Mouse (Mus musculus): ENCODE measurements around the gene Hal.

Gene Hal

DNA sequence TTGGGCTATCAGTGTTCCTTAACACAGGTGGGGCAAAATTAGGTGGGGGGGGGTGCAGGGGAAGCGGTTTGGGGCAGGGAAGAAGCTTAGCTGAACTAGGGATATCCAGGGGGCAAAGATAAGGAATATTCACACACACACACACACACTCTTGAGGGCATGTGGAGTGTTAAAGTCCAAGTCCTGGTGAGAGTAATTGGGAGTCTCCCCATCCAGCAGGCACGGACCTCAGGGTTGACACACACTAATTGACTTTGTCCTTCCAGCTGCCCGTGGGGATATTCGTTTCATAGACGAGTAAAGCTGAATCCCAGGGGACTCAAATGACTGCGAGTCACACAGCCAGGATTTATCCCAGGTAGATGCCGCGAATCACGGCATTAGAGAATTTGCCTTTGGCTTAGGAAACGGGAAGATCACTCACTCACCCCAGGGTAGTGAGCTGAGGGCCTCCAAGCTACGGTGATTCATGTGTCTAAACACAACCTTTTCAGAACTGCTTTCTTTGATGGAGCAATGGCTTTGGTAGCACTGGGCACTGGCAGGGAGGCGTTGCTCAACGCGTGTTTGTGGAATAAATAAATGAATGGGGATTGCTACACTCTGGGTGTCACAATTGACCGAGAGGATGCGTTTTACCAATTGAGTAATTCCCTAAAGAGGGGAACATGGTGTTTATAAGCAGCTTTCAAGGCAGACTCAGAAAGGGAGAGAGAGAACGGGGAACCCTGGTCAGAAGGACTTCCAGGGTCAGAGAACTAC, at the start of gene Hal:
Gene Hal, plus strand, starts transcription at position 703 of the 762 bp plus-strand sequence.
- DNase-seq (ENCODE audit: low spot score in 2 of 2), result peak in 1 of 2 experiments; percentile 24

DNA sequence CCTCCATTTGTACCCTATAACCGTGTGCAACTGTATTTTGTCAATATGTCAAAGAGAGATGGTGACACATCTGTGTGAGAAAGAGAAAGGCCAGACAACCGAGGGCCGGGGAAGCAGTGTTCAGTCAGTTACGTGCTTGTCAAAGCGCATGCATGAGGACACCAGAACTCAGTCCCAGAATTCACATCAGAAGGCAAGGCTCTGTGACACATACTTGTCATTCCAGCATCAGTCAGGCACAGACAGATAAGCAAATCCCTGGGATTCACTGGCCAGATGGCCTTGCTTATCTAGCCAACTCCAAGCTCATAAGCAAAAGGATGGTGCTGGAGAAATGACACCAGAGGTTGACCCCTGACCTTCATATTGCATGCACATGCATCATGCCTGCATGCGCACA, 47.1 kb upstream of the Hal start:
- DNase-seq (ENCODE audit: low spot score in 2 of 2), result no peak

DNA sequence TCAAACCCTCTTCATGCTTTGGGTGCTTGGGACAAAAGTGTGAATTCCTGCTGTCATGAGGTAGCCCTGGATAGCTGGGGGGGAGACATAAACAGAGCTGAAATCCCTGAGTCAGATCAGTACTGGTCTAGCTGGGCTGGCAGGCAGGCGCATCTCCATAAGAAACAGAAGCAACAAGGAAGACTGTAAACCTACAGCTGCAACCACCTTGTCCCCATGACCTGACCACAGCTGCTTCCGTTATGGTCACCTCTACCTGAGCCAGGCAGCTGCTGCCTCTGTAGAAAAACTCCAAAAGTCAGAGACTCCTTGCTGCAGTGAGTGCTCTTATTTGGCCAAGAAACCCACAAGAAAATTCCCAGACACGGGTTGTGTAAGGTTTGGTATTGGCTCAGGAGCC, 46.4 kb upstream of the Hal start:
- no peak for DNase-seq (ENCODE audit: low spot score in 2 of 2)

DNA sequence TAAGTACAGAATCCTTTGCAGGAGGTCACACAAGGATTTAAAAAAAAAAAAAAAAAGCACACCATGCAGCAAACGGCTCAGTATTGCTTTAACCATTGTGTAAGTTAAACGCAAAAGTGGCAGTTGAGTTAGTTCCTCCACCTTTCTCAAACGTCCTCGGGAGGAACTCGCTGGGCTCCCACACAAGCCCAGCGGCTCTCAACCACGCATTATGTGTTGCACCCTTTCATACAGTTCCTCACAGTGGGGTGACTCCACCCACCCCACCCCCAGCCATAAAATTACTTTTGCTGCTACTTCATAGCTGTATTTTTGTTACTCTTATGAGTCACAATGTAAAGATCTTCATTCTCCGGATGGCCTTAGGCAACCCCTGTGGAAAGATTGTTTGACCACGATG, 44.2 kb upstream of the Hal start:
- no peak for DNase-seq (ENCODE audit: low spot score in 2 of 2)

DNA sequence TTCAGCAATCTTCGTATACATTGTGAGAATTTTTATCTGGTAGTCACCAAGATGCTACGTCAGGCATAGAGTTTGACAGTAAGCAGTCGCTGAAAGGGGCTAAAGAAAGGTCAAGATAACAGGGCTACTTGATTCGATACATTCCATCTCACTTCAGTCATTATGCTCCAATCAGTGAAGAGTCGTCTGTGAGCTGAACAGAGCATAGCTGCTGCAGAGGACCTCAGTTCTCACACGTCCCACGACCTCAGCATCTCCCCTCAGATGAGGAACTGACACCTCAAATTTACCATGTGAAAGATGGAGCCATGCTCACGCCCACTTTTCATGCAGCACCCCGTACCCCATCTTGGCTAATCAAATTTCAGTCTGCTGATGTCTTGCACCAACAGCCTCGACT, 41.2 kb upstream of the Hal start:
- no peak for DNase-seq (ENCODE audit: low spot score in 2 of 2)

DNA sequence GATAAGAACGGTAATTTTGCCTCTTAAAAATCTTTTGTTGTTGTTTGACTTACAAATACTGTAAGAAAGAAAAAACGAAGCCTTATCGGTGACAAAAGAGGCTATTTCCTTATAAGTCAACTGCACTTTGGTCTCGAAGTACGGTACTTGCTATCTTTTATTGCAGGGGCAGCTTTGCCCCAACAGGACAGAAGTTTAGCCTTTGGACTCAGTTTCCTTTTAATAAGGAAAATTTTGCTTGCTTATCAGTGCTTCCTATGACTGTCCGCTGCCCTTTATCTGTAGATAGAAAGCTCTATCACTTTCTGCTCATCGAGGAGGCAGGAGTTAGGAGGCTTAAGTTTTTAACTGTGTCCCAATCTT, 33.9 kb upstream of the Hal start:
- no peak for DNase-seq (ENCODE audit: low spot score in 2 of 2)

DNA sequence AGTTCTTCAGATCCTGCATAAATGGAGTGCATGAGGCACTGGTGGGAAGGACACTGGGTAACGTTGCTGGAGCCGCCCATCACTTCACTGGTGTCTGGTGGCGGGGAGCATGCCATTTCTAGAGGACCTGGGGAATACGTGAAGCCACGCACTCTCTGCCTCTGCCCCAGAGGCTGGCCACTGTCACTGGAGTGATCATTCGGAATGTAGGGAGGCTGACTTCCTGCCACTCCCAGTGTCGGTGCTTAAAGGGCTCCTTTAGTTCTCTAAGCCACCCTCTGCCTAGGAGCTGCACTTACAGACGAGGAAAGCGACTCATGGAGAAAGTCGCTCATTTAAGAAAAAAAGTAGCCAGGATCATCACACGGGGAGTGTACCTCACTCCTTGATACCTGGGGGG, 28.5 kb upstream of the Hal start:
- DNase-seq (ENCODE audit: low spot score in 2 of 2), result no peak

DNA sequence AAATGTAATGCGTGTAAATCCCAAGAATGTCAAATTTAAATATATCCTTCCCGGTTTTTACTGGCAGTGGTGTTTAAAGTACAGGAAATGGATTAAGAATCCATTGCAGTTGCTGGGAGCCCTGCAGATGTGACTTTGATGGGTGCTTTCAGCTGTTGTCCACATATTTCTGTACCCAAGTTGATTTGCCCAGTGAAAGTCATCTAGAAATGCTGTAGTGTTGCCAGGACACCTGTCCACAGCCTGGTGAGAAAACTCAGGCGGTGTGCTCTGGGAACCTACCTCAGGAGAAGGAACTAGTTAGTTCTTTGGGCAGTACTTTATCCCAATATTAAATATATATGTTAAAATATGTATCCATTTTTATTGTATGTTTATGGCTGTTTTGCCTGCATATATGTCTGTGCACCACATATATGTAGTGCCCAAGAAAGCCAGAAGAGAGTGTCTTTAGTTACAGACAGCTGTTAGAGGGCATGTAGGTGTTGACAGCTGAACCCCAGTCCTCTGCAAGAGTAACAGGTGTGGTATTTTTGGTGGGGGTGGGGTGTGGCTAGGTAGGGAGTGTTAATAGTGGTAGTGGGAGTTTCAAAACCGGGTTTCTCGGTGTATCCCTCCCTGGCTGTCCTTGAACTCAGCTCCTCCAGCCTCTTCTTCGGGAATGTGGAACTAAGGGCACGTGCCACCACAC, 25.7 kb upstream of the Hal start:
- no peak for DNase-seq (ENCODE audit: low spot score in 2 of 2)

DNA sequence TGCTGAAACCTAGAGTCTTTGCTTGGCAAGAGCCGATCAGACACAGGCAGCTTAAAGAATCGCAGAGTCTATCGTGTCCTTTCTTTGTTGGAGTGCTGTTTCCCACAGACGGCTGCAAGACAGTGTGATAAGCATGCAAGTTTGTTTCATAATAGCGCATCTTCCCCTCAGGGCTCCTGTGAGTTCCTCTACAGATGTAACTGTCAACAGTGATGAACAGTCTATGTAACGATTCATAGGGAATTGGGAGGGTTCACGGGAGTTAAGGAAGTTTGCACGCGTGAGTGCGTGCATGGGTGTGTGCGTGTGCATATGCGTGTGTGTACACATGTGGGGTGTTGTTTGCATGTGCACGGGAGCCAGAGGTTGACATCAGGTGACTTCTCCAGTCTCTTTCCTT, 25.0 kb upstream of the Hal start:
- DNase-seq (ENCODE audit: low spot score in 2 of 2), result no peak

DNA sequence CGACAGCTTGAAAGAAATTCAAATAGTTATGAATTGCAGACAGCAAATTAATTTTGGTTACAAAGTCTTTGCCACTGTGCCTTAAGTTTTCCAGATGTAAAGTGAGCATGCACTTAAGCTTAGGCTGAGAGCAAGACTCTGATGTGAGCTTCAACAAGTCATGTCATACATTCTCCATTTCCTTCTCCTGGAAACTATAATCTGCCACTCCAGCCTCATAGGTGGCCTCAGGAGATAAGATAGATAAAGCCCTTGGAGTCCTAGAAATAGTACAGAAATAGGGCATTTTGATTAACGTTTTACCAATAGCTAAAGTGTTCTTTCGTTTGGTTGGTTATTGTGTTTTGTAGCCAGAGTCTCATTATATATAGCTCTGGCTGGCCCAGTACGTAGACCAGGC, 21.3 kb upstream of the Hal start:
- DNase-seq (ENCODE audit: low spot score in 2 of 2), result no peak

DNA sequence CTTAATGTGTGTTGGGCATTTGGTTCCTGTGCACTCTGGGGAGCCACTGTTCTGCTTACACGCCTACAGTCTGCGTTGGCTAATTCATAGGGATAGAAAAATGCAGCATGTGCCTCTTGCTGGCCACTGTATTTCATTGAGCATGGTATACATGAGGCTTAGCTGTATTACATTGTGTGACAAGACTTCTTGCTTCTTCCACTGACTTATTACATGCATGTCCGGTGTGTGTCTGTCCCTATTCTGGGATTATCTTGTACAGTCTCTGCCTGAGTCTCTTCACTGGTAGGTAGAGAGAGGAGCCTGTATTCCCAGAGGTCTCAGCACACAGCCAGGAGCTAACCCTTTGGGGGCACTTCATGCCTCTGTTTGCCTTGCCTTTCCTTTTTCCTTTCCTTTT, 20.8 kb upstream of the Hal start:
- no peak for DNase-seq (ENCODE audit: low spot score in 2 of 2)

DNA sequence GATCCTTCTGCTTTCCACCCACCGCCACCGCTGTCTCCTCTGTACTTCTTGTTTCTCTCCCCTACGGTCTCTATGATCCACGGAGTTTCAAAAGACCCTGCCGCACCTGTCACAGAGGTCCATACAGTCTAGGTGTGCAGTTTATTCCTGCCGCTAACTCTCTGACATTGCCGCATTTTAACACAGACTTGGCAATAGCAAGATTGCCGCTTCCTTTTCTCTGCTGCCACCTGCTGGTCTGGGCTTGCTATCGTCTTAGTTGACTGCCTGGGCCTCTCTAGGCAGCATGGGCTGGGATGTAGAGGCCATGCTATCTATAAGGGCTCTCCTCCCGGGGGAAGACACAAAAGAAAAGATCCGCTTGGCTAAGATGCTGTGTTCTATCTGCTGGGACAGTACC, 17.2 kb upstream of the Hal start:
- DNase-seq (ENCODE audit: low spot score in 2 of 2), result peak; percentile 78 to 81

DNA sequence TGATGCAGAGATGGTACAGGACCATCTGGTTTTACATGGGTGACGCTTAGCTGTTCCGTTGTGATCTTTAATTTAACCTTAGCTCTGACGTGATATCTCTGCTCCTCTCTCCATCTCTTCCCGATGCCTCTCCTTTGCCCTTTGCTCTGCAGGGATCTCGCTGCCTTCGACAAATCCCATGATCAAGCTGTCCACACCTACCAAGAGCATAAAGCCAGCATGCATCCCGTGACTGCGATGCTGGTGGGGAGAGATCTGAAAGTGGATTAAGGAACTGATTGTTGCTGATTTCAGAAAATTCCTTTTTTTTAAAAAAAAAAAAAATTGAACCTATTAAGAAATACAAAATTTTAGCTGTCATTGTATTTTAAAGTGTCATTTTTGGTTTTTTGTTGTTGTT, 4.1 kb upstream of the Hal start:
- no peak for DNase-seq (ENCODE audit: low spot score in 2 of 2)

DNA sequence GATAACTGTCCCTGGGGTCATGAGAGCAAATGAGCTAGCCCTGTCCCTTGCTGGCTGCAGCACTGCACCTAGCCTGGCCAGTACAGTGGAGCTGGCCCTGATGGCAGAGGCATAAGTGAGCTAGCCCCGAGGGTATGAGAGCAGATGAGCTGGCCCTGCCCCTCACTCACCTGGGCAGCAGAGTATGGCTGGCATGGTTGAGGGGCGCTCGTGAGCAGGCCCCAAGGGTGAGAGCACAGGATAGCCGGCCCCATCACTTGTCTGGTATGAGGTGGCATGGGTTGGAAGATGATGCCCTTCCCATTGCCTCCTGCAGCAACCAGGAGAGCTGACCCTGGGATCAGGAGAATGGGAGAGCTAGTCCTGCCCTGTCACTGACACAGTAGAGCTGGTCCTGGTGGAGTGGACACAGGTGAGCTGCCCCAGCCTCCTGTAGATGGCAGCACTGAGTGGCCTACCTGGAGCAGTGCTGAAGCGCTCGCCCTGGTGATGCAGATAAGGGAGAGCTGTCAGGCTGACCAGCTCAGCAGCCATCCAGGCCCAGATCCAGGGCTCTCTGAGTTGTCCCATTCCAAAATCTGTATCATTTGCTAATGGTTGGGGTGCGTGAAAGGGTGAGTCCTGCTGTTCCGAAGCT, 3.4 kb upstream of the Hal start:
- peak in 1 of 2 experiments; percentile 10 for DNase-seq (ENCODE audit: low spot score in 2 of 2)

DNA sequence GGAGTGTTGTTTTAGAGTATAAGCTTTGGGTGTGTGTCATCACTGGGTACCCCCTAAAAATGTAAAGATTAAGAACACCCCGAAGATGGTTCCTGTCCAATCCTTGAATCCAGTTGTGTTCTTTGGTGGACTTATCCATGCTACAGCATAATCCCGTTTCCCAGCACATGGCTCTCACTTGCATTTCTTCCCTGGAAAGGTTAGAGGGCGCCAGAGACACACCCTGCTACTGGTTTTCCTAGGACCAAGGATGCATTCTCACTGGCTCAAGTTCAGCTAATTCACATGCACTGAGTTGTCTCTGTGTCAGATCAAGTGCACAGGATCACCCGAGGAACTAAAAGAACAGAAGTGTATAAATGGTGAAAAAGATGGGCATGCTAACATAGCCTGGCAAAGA, 1.9 kb upstream of the Hal start:
- no peak for DNase-seq (ENCODE audit: low spot score in 2 of 2)

DNA sequence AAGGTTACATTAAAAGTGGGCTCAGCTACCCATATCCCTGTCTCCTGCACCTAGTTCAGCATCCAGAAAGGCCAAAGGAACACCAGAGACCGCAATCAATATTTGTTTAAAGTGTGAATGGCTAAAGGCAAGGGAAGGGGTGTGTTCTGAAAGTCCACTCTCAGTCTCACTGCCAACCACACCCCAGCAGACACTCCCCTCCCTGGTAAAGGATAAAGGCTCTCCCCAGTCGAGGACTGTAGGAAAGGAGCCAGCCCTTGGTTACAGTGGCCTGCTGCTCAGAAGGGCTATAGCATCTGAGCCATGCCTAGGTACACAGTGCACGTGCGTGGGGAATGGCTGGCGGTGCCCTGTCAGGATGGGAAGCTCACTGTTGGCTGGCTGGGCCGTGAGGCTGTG, 259 bp downstream of the Hal start:
- no peak for DNase-seq (ENCODE audit: low spot score in 2 of 2)

DNA sequence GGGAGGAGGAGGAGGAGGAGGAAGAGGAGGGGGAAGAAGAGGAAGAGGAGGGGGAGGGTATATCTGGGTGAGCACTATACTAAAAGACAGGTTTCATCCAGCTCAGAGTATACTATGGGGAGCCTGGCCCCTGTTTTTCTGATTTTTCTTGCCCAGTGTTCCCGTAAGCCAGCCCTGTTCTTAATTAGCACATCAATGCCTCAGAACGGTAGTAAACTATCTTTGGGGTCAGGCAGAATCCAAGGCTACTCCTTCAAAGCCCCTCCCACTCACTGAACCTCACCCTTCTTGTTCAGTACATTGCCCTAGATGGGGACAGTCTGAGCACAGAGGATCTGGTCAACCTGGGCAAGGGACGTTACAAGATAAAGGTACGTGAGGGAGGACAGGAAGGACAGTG, 1.9 kb downstream of the Hal start:
- no peak for DNase-seq (ENCODE audit: low spot score in 2 of 2)

DNA sequence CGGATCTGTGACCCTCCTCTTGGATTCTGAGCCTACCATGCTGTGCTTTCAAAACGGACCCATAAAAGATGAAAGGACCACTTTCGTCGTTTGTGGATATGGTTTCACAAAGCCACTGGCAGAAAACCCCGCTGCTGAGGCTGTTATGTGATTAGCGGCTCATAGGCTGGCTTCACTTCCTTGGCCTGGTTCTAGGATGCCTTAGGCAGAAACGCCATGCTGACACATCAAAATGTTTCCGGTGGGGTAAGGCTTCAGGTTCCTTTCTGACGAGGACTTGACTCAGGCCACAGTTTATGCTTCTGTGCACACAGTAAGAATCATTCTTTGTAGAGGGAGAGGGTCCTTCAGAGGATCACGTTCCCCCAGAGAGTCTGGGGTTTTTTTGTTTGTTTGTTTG, 12.3 kb downstream of the Hal start:
- no peak for DNase-seq (ENCODE audit: low spot score in 2 of 2)

DNA sequence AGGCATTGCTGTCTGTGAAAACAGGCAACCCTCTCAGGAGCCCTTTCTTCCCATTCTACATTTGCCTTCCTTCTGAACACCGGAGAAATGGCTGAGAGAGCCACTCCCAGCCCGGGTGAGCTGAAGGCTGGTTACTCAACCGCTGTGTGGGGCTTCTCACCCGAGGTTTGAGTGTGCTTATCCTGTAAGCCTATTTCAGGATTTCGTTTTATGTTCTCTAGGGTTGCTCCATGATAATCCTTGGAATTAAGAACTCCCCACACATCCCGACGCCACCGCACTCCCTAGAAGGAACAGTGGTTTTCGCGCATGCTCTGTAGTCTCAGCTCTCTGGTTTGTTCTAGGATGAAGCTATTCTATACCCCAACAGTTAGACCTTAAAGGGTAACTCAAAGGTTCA, 12.8 kb downstream of the Hal start:
- DNase-seq (ENCODE audit: low spot score in 2 of 2), result no peak

DNA sequence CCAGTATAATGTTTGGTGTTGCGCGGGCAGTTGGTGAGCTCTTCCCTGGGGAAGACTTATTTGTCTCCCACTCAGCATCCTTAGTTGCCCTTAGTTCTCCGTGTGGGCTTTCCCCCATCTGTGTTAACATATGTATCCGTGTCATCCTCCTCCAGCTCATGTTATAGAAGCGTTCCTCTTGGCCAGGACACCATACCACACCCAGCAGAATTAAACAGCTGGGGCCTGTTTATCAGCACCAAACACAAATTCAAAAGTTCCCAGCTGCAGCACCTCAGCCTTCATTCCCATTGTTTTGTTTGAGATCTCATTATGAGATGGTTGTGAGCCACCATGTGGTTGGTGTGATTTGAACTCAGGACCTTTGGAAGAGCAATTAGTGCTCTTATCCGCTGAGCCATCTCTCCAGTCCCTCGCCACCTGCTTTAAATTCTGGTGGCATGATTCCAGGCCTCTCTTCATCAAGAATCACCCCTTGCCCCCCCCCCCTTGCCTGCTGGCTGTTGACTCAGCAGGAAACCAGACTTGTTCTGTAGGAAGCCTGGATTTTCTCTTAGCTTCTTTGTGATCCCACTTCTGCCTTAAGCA, 19.9 kb downstream of the Hal start:
- no peak for DNase-seq (ENCODE audit: low spot score in 2 of 2)

DNA sequence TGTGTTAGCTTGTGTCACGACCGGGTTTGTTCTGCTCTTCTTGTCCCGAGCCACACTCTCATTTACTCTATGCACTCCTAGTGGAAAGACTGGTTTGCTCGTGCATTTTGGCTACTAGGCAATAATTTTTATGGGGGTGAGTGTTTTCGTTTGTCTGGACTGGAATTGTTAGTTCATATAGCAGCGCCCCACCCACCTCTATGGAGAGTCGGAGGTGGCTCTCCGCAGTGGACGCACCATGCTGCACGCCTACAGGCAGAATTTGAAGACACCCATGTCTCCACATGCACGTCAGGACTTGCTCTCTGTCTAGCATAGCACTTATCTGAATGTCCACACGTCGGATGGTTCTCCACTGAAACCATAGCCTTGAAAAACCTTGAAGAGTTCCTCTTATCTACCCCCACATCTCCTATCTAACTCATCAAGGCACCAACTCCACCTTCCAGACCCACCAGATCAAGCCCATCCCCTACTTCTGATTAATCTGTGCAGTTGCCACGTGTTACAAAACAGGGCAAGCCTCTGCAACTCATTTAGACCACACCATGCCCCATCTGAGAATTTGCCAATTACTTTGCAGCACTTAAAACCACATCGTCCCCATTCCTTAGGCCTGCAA, 21.1 kb downstream of the Hal start:
- no peak for DNase-seq (ENCODE audit: low spot score in 2 of 2)

DNA sequence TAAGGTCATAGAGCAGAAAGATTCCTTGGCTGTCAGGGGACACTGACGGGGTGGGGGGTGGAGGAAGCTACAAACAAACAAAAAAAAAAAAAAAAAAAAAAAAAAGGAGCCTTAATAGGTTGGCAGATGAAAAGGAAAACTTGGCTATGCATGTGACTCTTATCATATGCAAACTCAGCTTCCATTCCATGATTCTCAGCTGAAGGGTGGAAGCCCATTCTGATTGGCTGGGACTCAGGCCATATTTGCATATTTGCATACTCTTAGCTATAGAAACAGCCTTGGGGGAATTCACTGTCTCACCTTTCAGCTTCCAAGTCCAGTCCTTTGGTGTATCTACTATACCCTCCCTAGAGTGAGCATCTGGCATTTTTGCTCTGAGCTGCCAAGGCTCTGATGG, 26.9 kb downstream of the Hal start:
- DNase-seq (ENCODE audit: low spot score in 2 of 2), result no peak

All from spleen, postnatal 36 days (tissue).